Mouse (Mus musculus): ENCODE results near the gene Slc41a3. TPM values are rescaled to one million over a fixed set of nuclear protein-coding genes. Genes with fewer than 3 reads are reported as not detected.

The Slc41a3 gene
- polyA plus RNA-seq, 1 experiment from 2014 or later = 6.9 TPM

- ATAC-seq (ENCODE audit: low FRiP score) = no peak
- no peak for DNase-seq (ENCODE audit: low spot score)
- H3K4me3 ChIP-seq (replicated peaks; ENCODE audit: low read length) = no peak overlapping the region
- H3K4me2 ChIP-seq (replicated peaks) = no peak overlapping the region
- H3K27ac ChIP-seq = no peak overlapping the region
- H3K9me3 ChIP-seq (ENCODE audit: control insufficient read depth, low read length) = no peaks in the 10 kb centered on the region
- H3K36me3 ChIP-seq (replicated peaks; ENCODE audit: control insufficient read depth, insufficient read depth) = no peaks in the 10 kb centered on the region
- H3K27me3 ChIP-seq (ENCODE audit: control insufficient read depth, insufficient read depth, low read length) = no peaks in the 10 kb centered on the region
- H3K9ac ChIP-seq = no peak overlapping the region
- 0 out of 2 replicates have a peak, but pooled peaks cover 4% of the 10 kb centered on the region for H3K4me1 ChIP-seq (replicated peaks; ENCODE audit: control insufficient read depth, insufficient read depth, low read length)
- WGBS = 97% methylated on average over 3 of the region's 3 CpGs
Measured at GRCm38 (mm10) chr6:90567486-90567885, 37.0 kb upstream of the Slc41a3 start.

GRCm38 (mm10) chr6:90567928-90568327, 36.6 kb upstream of the Slc41a3 start:
- Histone ChIP-seq H3K27me3 (ENCODE audit: control insufficient read depth, insufficient read depth, low read length) (no peaks in the 10 kb centered on the region), H3K9ac (no peak overlapping the region), H3K4me2 (replicated peaks) (no peak overlapping the region), H3K4me3 (replicated peaks; ENCODE audit: low read length) (no peak overlapping the region), H3K9me3 (ENCODE audit: control insufficient read depth, low read length) (no peaks in the 10 kb centered on the region), H3K4me1 (replicated peaks; ENCODE audit: control insufficient read depth, insufficient read depth, low read length) (0 out of 2 replicates have a peak, but pooled peaks cover 4% of the 10 kb centered on the region), H3K36me3 (replicated peaks; ENCODE audit: control insufficient read depth, insufficient read depth) (no peaks in the 10 kb centered on the region), H3K27ac (no peak overlapping the region)
- 77% methylated on average over 3 of the region's 3 CpGs for WGBS
- ATAC-seq (ENCODE audit: low FRiP score) (no peak), DNase-seq (ENCODE audit: low spot score) (no peak)

- no peaks in the 10 kb centered on the region for H3K36me3 ChIP-seq (replicated peaks; ENCODE audit: control insufficient read depth, insufficient read depth)
- H3K27ac ChIP-seq = no peak overlapping the region
- 70% methylated on average over 4 of the region's 4 CpGs for WGBS
- H3K27me3 ChIP-seq (ENCODE audit: control insufficient read depth, insufficient read depth, low read length) = no peaks in the 10 kb centered on the region
- no peak overlapping the region for H3K9ac ChIP-seq
- DNase-seq (ENCODE audit: low spot score) (no peak), ATAC-seq (ENCODE audit: low FRiP score) (no peak)
- no peaks in the 10 kb centered on the region for H3K9me3 ChIP-seq (ENCODE audit: control insufficient read depth, low read length)
- H3K4me2 ChIP-seq (replicated peaks) = no peak overlapping the region
- no peak overlapping the region for H3K4me3 ChIP-seq (replicated peaks; ENCODE audit: low read length)
- H3K4me1 ChIP-seq (replicated peaks; ENCODE audit: control insufficient read depth, insufficient read depth, low read length) = 0 out of 2 replicates have a peak, but pooled peaks cover 4% of the 10 kb centered on the region
Measured at GRCm38 (mm10) chr6:90568721-90569120, 35.8 kb upstream of the Slc41a3 start.

- no peak for ATAC-seq (ENCODE audit: low FRiP score)
- Histone ChIP-seq H3K4me1 (replicated peaks; ENCODE audit: control insufficient read depth, insufficient read depth, low read length) (0 out of 2 replicates have a peak, but pooled peaks cover 4% of the 10 kb centered on the region), H3K4me3 (replicated peaks; ENCODE audit: low read length) (no peak overlapping the region), H3K4me2 (replicated peaks) (no peak overlapping the region), H3K27me3 (ENCODE audit: control insufficient read depth, insufficient read depth, low read length) (no peaks in the 10 kb centered on the region), H3K9ac (no peak overlapping the region), H3K36me3 (replicated peaks; ENCODE audit: control insufficient read depth, insufficient read depth) (no peaks in the 10 kb centered on the region), H3K27ac (no peak overlapping the region), H3K9me3 (ENCODE audit: control insufficient read depth, low read length) (no peaks in the 10 kb centered on the region)
- no peak for DNase-seq (ENCODE audit: low spot score)
- WGBS = 76% methylated on average over 12 of the region's 12 CpGs
Measured at GRCm38 (mm10) chr6:90569736-90570383, 34.7 kb upstream of the Slc41a3 start.

GRCm38 (mm10) chr6:90570392-90570791, 34.1 kb upstream of the Slc41a3 start:
- Histone ChIP-seq H3K9me3 (ENCODE audit: control insufficient read depth, low read length) (no peaks in the 10 kb centered on the region), H3K27me3 (ENCODE audit: control insufficient read depth, insufficient read depth, low read length) (no peaks in the 10 kb centered on the region), H3K27ac (no peak overlapping the region), H3K4me3 (replicated peaks; ENCODE audit: low read length) (no peak overlapping the region), H3K9ac (no peak overlapping the region), H3K4me1 (replicated peaks; ENCODE audit: control insufficient read depth, insufficient read depth, low read length) (0 out of 2 replicates have a peak, but pooled peaks cover 4% of the 10 kb centered on the region), H3K36me3 (replicated peaks; ENCODE audit: control insufficient read depth, insufficient read depth) (no peaks in the 10 kb centered on the region), H3K4me2 (replicated peaks) (no peak overlapping the region)
- 79% methylated on average over 8 of the region's 8 CpGs for WGBS
- DNase-seq (ENCODE audit: low spot score) (no peak), ATAC-seq (ENCODE audit: low FRiP score) (no peak)

- Histone ChIP-seq H3K4me3 (replicated peaks; ENCODE audit: low read length) (no peak overlapping the region), H3K9me3 (ENCODE audit: control insufficient read depth, low read length) (no peaks in the 10 kb centered on the region), H3K27me3 (ENCODE audit: control insufficient read depth, insufficient read depth, low read length) (no peaks in the 10 kb centered on the region), H3K9ac (no peak overlapping the region), H3K36me3 (replicated peaks; ENCODE audit: control insufficient read depth, insufficient read depth) (no peaks in the 10 kb centered on the region), H3K4me1 (replicated peaks; ENCODE audit: control insufficient read depth, insufficient read depth, low read length) (no peaks in the 10 kb centered on the region; the same call in 1 of the 2 replicates), H3K27ac (no peak overlapping the region), H3K4me2 (replicated peaks) (no peak overlapping the region)
- ATAC-seq (ENCODE audit: low FRiP score) = peak; percentile 71
- peak; percentile 96 for DNase-seq (ENCODE audit: low spot score)
- WGBS = 21% methylated on average over 3 of the region's 3 CpGs
Measured at GRCm38 (mm10) chr6:90575261-90575715, 29.2 kb upstream of the Slc41a3 start.

- no peaks in the 10 kb centered on the region; the same call in 1 of the 2 replicates for H3K4me1 ChIP-seq (replicated peaks; ENCODE audit: control insufficient read depth, insufficient read depth, low read length)
- H3K4me3 ChIP-seq (replicated peaks; ENCODE audit: low read length) = no peak overlapping the region
- ATAC-seq (ENCODE audit: low FRiP score) (no peak), DNase-seq (ENCODE audit: low spot score) (no peak)
- H3K4me2 ChIP-seq (replicated peaks) = no peak overlapping the region
- no peak overlapping the region for H3K27ac ChIP-seq
- no peaks in the 10 kb centered on the region for H3K27me3 ChIP-seq (ENCODE audit: control insufficient read depth, insufficient read depth, low read length)
- no peak overlapping the region for H3K9ac ChIP-seq
- H3K9me3 ChIP-seq (ENCODE audit: control insufficient read depth, low read length) = no peaks in the 10 kb centered on the region
- WGBS = 45% methylated on average over 3 of the region's 3 CpGs
- H3K36me3 ChIP-seq (replicated peaks; ENCODE audit: control insufficient read depth, insufficient read depth) = no peaks in the 10 kb centered on the region
Measured at GRCm38 (mm10) chr6:90578174-90578573, 26.4 kb upstream of the Slc41a3 start.

- H3K27me3 ChIP-seq (ENCODE audit: control insufficient read depth, insufficient read depth, low read length) = no peaks in the 10 kb centered on the region
- H3K4me1 ChIP-seq (replicated peaks; ENCODE audit: control insufficient read depth, insufficient read depth, low read length) = no peaks in the 10 kb centered on the region; the same call in 1 of the 2 replicates
- H3K4me3 ChIP-seq (replicated peaks; ENCODE audit: low read length) = no peak overlapping the region
Measured at GRCm38 (mm10) chr6:90582331-90582730, 22.2 kb upstream of the Slc41a3 start.

GRCm38 (mm10) chr6:90588113-90588512, 16.4 kb upstream of the Slc41a3 start:
- ATAC-seq (ENCODE audit: low FRiP score) (no peak), DNase-seq (ENCODE audit: low spot score) (no peak)
- 75% methylated on average over 5 of the region's 5 CpGs for WGBS
- H3K9me3 ChIP-seq (ENCODE audit: control insufficient read depth, low read length) = no peaks in the 10 kb centered on the region
- H3K9ac ChIP-seq = no peak overlapping the region
- H3K27me3 ChIP-seq (ENCODE audit: control insufficient read depth, insufficient read depth, low read length) = no peaks in the 10 kb centered on the region
- no peaks in the 10 kb centered on the region; the same call in 1 of the 2 replicates for H3K36me3 ChIP-seq (replicated peaks; ENCODE audit: control insufficient read depth, insufficient read depth)
- no peak overlapping the region for H3K27ac ChIP-seq
- H3K4me2 ChIP-seq (replicated peaks) = no peak overlapping the region
- H3K4me1 ChIP-seq (replicated peaks; ENCODE audit: control insufficient read depth, insufficient read depth, low read length) = no peaks in the 10 kb centered on the region
- H3K4me3 ChIP-seq (replicated peaks; ENCODE audit: low read length) = no peak overlapping the region

More at GRCm38 (mm10) chr6:90582331-90582730, 22.2 kb upstream of the Slc41a3 start:
- DNase-seq (ENCODE audit: low spot score) = no peak
- H3K4me2 ChIP-seq (replicated peaks) = no peak overlapping the region
- H3K9me3 ChIP-seq (ENCODE audit: control insufficient read depth, low read length) = no peaks in the 10 kb centered on the region
- H3K27ac ChIP-seq = no peak overlapping the region
- no peak for ATAC-seq (ENCODE audit: low FRiP score)
- no peak overlapping the region for H3K9ac ChIP-seq
- 83% methylated on average over 2 of the region's 2 CpGs for WGBS
- no peaks in the 10 kb centered on the region for H3K36me3 ChIP-seq (replicated peaks; ENCODE audit: control insufficient read depth, insufficient read depth)

Data from hindbrain, embryonic 14.5 days (tissue).